8 mouse cellular contexts compared by ENCODE assay signal in genomic region chr10:95894856-95895386, GRCm38 (mm10). TPM values are rescaled to one million over a fixed set of nuclear protein-coding genes. Genes with fewer than 3 reads are reported as not detected.
DNase-seq lines count a peak whose midpoint lies in the region; ATAC-seq and TF ChIP-seq lines count a peak whose summit lies in the region.

No protein-coding gene starts in this region.

- H3K4me1 ChIP-seq in hindbrain, embryonic 11.5 days (replicated peaks; ENCODE audit: control insufficient read depth, insufficient read depth, low read length): no peaks in the 10 kb centered on the region
- no peaks in the 10 kb centered on the region for H3K4me1 ChIP-seq in lung, embryonic 14.5 days (ENCODE audit: insufficient read depth)
- peaks cover 7% of the 10 kb centered on the region; the same call in 1 of the 2 replicates for H3K4me1 ChIP-seq in neural tube, embryonic 15.5 days

- peak; percentile 66 for DNase-seq in MN1 (ENCODE audit: low spot score)
- peak; percentile 58 to 67 for DNase-seq in cerebellum, adult 18-20 months
- peak; percentile 68 for DNase-seq in forelimb bud, embryonic 11.5 days (ENCODE audit: low read depth, low spot score)
- peak; percentile 62 for DNase-seq in hindbrain, embryonic 11.5 days (ENCODE audit: low spot score)
- peak; percentile 38 for DNase-seq in layer of hippocampus, adult 9-10 months (ENCODE audit: low spot score)
- peak; percentile 88 for DNase-seq in lung, embryonic 14.5 days
- DNase-seq in thymus, postnatal 14 days: peak; percentile 60

- H3K27ac ChIP-seq in hindbrain, embryonic 11.5 days (ENCODE audit: low read depth, low read length): no peak overlapping the region
- H3K27ac ChIP-seq in lung, embryonic 14.5 days (ENCODE audit: low read depth): no peak overlapping the region
- H3K27ac ChIP-seq in neural tube, embryonic 15.5 days (replicated peaks): no peak overlapping the region

- peak overlapping the region; percentile 25 for H3K4me3 ChIP-seq in hindbrain, embryonic 11.5 days (ENCODE audit: low read depth, low read length)
- peak overlapping the region; percentile 30 for H3K4me3 ChIP-seq in lung, embryonic 14.5 days (ENCODE audit: low read depth, low read length)
- peak overlapping the region; percentile 31 for H3K4me3 ChIP-seq in neural tube, embryonic 15.5 days (replicated peaks)

- peak overlapping the region; percentile 41 for H3K4me2 ChIP-seq in hindbrain, embryonic 11.5 days (replicated peaks; ENCODE audit: low read depth, low read length)
- H3K4me2 ChIP-seq in lung, embryonic 14.5 days: peak overlapping the region; percentile 71
- H3K4me2 ChIP-seq in neural tube, embryonic 15.5 days: peak overlapping the region; percentile 56

- ATAC-seq in hindbrain, embryonic 11.5 days (ENCODE audit: low FRiP score): peak; percentile 56; the same call in 1 of the 2 replicates
- peak; percentile 86 for ATAC-seq in lung, embryonic 14.5 days (ENCODE audit: insufficient read depth)
- ATAC-seq in neural tube, embryonic 15.5 days (ENCODE audit: low FRiP score): peak; percentile 87

- 44% methylated on average over 10 of the region's 10 CpGs for WGBS in hindbrain, embryonic 11.5 days
- 35% methylated on average over 10 of the region's 10 CpGs for WGBS in lung, embryonic 14.5 days
- 46% methylated on average over 10 of the region's 10 CpGs for WGBS in neural tube, embryonic 15.5 days

- peak; percentile 80 for TF ChIP-seq CTCF in lung, embryonic 14.5 days (IDR thresholded peaks at IDR 0.05; ENCODE audit: low read depth)

- no peaks in the 10 kb centered on the region for H3K27me3 ChIP-seq in hindbrain, embryonic 11.5 days (ENCODE audit: control insufficient read depth, insufficient read depth, low read length)
- no peaks in the 10 kb centered on the region for H3K27me3 ChIP-seq in lung, embryonic 14.5 days (ENCODE audit: insufficient read depth, low read length)
- H3K27me3 ChIP-seq in neural tube, embryonic 15.5 days (replicated peaks): no peaks in the 10 kb centered on the region

- H3K9me3 ChIP-seq in hindbrain, embryonic 11.5 days (ENCODE audit: control insufficient read depth, low read length): no peaks in the 10 kb centered on the region
- no peaks in the 10 kb centered on the region for H3K9me3 ChIP-seq in lung, embryonic 14.5 days (ENCODE audit: low read depth, low read length)
- H3K9me3 ChIP-seq in neural tube, embryonic 15.5 days (replicated peaks): no peaks in the 10 kb centered on the region

- no peaks in the 10 kb centered on the region for H3K36me3 ChIP-seq in hindbrain, embryonic 11.5 days (ENCODE audit: control insufficient read depth, insufficient read depth, low read length)
- no peaks in the 10 kb centered on the region for H3K36me3 ChIP-seq in lung, embryonic 14.5 days (ENCODE audit: insufficient read depth)
- no peaks in the 10 kb centered on the region for H3K36me3 ChIP-seq in neural tube, embryonic 15.5 days

- H3K9ac ChIP-seq in hindbrain, embryonic 11.5 days (ENCODE audit: low read depth, low read length): peak overlapping the region; percentile 36; the same call in 1 of the 2 replicates
- H3K9ac ChIP-seq in lung, embryonic 14.5 days: peak overlapping the region; percentile 48
- 0 out of 2 replicates have a peak overlapping the region, but pooled peaks have one; percentile 37 for H3K9ac ChIP-seq in neural tube, embryonic 15.5 days (replicated peaks)

RNA-seq across cellular contexts. Expression of gene Eea1, which starts 45.5 kb away (rescaled TPM):
- 15.3 and 18.4 TPM in 2 replicates for polyA plus RNA-seq in hindbrain, embryonic 11.5 days (2014; fragmentation: Nextera tagmentation; extraction: Ambion mirVana)
- polyA plus RNA-seq in lung, embryonic 14.5 days (2014; fragmentation: Nextera tagmentation; extraction: Ambion mirVana): 17.7 and 22.4 TPM in 2 replicates
- polyA plus RNA-seq in neural tube, embryonic 15.5 days (2015; fragmentation: Nextera tagmentation; extraction: Ambion mirVana): 24.9 and 25.6 TPM in 2 replicates

RNA-seq across cellular contexts. Expression of gene Gm33543, which starts 52.2 kb away (rescaled TPM):
- polyA plus RNA-seq in hindbrain, embryonic 11.5 days (2014; fragmentation: Nextera tagmentation; extraction: Ambion mirVana): not detected in 2 replicates
- not detected in 2 replicates for polyA plus RNA-seq in lung, embryonic 14.5 days (2014; fragmentation: Nextera tagmentation; extraction: Ambion mirVana)
- polyA plus RNA-seq in neural tube, embryonic 15.5 days (2015; fragmentation: Nextera tagmentation; extraction: Ambion mirVana): not detected in 2 replicates

Comparison
In these comparisons a context has a peak if more than half of its experiments do, and no peak if none do; other contexts are left out.
1. DNase-seq: peak in every context shown above with its lines; median percentile 88 in lung, embryonic 14.5 days; 68 in forelimb bud, embryonic 11.5 days; 66 in MN1; 62 in cerebellum, adult 18-20 months; 62 in hindbrain, embryonic 11.5 days; 60 in thymus, postnatal 14 days; 38 in layer of hippocampus, adult 9-10 months.